Mouse (Mus musculus): Measurements from ENCODE around the gene Ambra1. TPM values are rescaled to one million over a fixed set of nuclear protein-coding genes. Genes with fewer than 3 reads are reported as not detected.

Gene Ambra1
- polyA plus RNA-seq, 1 experiment from 2014 or later, result 17.4 TPM

GRCm38 (mm10) chr2:91957096-91957495 lies 227.2 kb downstream of the Ambra1 start:
- Histone ChIP-seq H3K4me1 (peaks cover 87% of the 10 kb centered on the region), H3K36me3 (peaks cover 8% of the 10 kb centered on the region; the same call in 1 of the 2 replicates), H3K27ac (peak overlapping the region; percentile 83), H3K9me3 (no peaks in the 10 kb centered on the region), H3K27me3 (ENCODE audit: insufficient read depth, poor library complexity, severe bottlenecking) (no peaks in the 10 kb centered on the region), H3K4me3 (peak overlapping the region; percentile 31)
- peak; percentile 91 for DNase-seq (ENCODE audit: low spot score)
- 15% methylated on average over 4 of the region's 4 CpGs for WGBS

GRCm38 (mm10) chr2:91958049-91958448 lies 228.1 kb downstream of the Ambra1 start:
- H3K9me3 ChIP-seq, result no peaks in the 10 kb centered on the region
- 82% methylated on average over 8 of the region's 8 CpGs for WGBS
- peak overlapping the region; percentile 83 for H3K27ac ChIP-seq
- DNase-seq (ENCODE audit: low spot score), result no peak
- no peak overlapping the region for H3K4me3 ChIP-seq
- no peaks in the 10 kb centered on the region for H3K27me3 ChIP-seq (ENCODE audit: insufficient read depth, poor library complexity, severe bottlenecking)
- peaks cover 8% of the 10 kb centered on the region; the same call in 1 of the 2 replicates for H3K36me3 ChIP-seq
- peaks cover 96% of the 10 kb centered on the region for H3K4me1 ChIP-seq

- H3K27me3 ChIP-seq (ENCODE audit: insufficient read depth, poor library complexity, severe bottlenecking), result no peaks in the 10 kb centered on the region
- peaks cover 8% of the 10 kb centered on the region; the same call in 1 of the 2 replicates for H3K36me3 ChIP-seq
- peaks cover 95% of the 10 kb centered on the region for H3K4me1 ChIP-seq
- peak; percentile 87 for DNase-seq (ENCODE audit: low spot score)
- no peaks in the 10 kb centered on the region for H3K9me3 ChIP-seq
- 44% methylated on average over 10 of the region's 10 CpGs for WGBS
- H3K27ac ChIP-seq, result peak overlapping the region; percentile 66; the same call in 1 of the 2 replicates
- no peak overlapping the region for H3K4me3 ChIP-seq
Observed at GRCm38 (mm10) chr2:91958701-91959457, 228.9 kb downstream of the Ambra1 start.

GRCm38 (mm10) chr2:91959544-91960410 lies 229.8 kb downstream of the Ambra1 start:
- no peak for DNase-seq (ENCODE audit: low spot score)
- 80% methylated on average over 11 of the region's 11 CpGs for WGBS
- Histone ChIP-seq H3K4me3 (no peak overlapping the region), H3K36me3 (peaks cover 8% of the 10 kb centered on the region; the same call in 1 of the 2 replicates), H3K27me3 (ENCODE audit: insufficient read depth, poor library complexity, severe bottlenecking) (no peaks in the 10 kb centered on the region), H3K9me3 (no peaks in the 10 kb centered on the region), H3K27ac (peak overlapping the region; percentile 66; the same call in 1 of the 2 replicates), H3K4me1 (peaks cover 93% of the 10 kb centered on the region)

GRCm38 (mm10) chr2:91960459-91960858 lies 230.5 kb downstream of the Ambra1 start:
- Histone ChIP-seq H3K36me3 (peaks cover 8% of the 10 kb centered on the region; the same call in 1 of the 2 replicates), H3K9me3 (no peaks in the 10 kb centered on the region), H3K27me3 (ENCODE audit: insufficient read depth, poor library complexity, severe bottlenecking) (no peaks in the 10 kb centered on the region), H3K4me3 (no peak overlapping the region), H3K27ac (no peak overlapping the region), H3K4me1 (peaks cover 93% of the 10 kb centered on the region)
- WGBS, result 91% methylated on average over 5 of the region's 5 CpGs
- no peak for DNase-seq (ENCODE audit: low spot score)

GRCm38 (mm10) chr2:91961901-91962761 lies 232.2 kb downstream of the Ambra1 start:
- peak overlapping the region; percentile 93 for H3K27ac ChIP-seq
- H3K9me3 ChIP-seq, result no peaks in the 10 kb centered on the region
- 56% methylated on average over 4 of the region's 4 CpGs for WGBS
- peak overlapping the region; percentile 93 for H3K4me3 ChIP-seq
- no peak for DNase-seq (ENCODE audit: low spot score)
- H3K27me3 ChIP-seq (ENCODE audit: insufficient read depth, poor library complexity, severe bottlenecking), result no peaks in the 10 kb centered on the region
- H3K4me1 ChIP-seq, result peaks cover 82% of the 10 kb centered on the region
- peaks cover 8% of the 10 kb centered on the region; the same call in 1 of the 2 replicates for H3K36me3 ChIP-seq

GRCm38 (mm10) chr2:91962864-91963401 lies 233.0 kb downstream of the Ambra1 start:
- Histone ChIP-seq H3K27me3 (ENCODE audit: insufficient read depth, poor library complexity, severe bottlenecking) (no peaks in the 10 kb centered on the region), H3K27ac (peak overlapping the region; percentile 93), H3K4me1 (peaks cover 77% of the 10 kb centered on the region), H3K9me3 (no peaks in the 10 kb centered on the region), H3K4me3 (peak overlapping the region; percentile 93), H3K36me3 (peaks cover 8% of the 10 kb centered on the region; the same call in 1 of the 2 replicates)
- WGBS, result under 1% methylated on average over 39 of the region's 39 CpGs
- no peak for DNase-seq (ENCODE audit: low spot score)

- Histone ChIP-seq H3K4me3 (peak overlapping the region; percentile 93), H3K27me3 (ENCODE audit: insufficient read depth, poor library complexity, severe bottlenecking) (no peaks in the 10 kb centered on the region), H3K27ac (peak overlapping the region; percentile 93), H3K9me3 (no peaks in the 10 kb centered on the region), H3K36me3 (peaks cover 8% of the 10 kb centered on the region; the same call in 1 of the 2 replicates), H3K4me1 (peaks cover 79% of the 10 kb centered on the region)
- peak; percentile 96 for DNase-seq (ENCODE audit: low spot score)
- WGBS, result 0% methylated on average over 57 of the region's 57 CpGs
Observed at GRCm38 (mm10) chr2:91963443-91963932, 233.6 kb downstream of the Ambra1 start.

GRCm38 (mm10) chr2:91964610-91965204 lies 234.8 kb downstream of the Ambra1 start:
- H3K27me3 ChIP-seq (ENCODE audit: insufficient read depth, poor library complexity, severe bottlenecking), result no peaks in the 10 kb centered on the region
- peak overlapping the region; percentile 93 for H3K4me3 ChIP-seq
- peaks cover 8% of the 10 kb centered on the region; the same call in 1 of the 2 replicates for H3K36me3 ChIP-seq
- 48% methylated on average over 3 of the region's 3 CpGs for WGBS
- DNase-seq (ENCODE audit: low spot score), result no peak
- H3K27ac ChIP-seq, result peak overlapping the region; percentile 87
- peaks cover 68% of the 10 kb centered on the region for H3K4me1 ChIP-seq
- H3K9me3 ChIP-seq, result no peaks in the 10 kb centered on the region

- 3% methylated on average over 20 of the region's 20 CpGs for WGBS
- no peaks in the 10 kb centered on the region for H3K9me3 ChIP-seq
- peaks cover 61% of the 10 kb centered on the region for H3K4me1 ChIP-seq
- DNase-seq (ENCODE audit: low spot score), result no peak
- H3K27ac ChIP-seq, result peak overlapping the region; percentile 87
- 0 out of 2 replicates have a peak, but pooled peaks cover 1% of the 10 kb centered on the region for H3K36me3 ChIP-seq
- H3K27me3 ChIP-seq (ENCODE audit: insufficient read depth, poor library complexity, severe bottlenecking), result no peaks in the 10 kb centered on the region
- peak overlapping the region; percentile 93 for H3K4me3 ChIP-seq
Observed at GRCm38 (mm10) chr2:91965417-91965816, 235.5 kb downstream of the Ambra1 start.

GRCm38 (mm10) chr2:91966367-91966766 lies 236.4 kb downstream of the Ambra1 start:
- peaks cover 59% of the 10 kb centered on the region for H3K4me1 ChIP-seq
- WGBS, result 84% methylated on average over 5 of the region's 5 CpGs

More at GRCm38 (mm10) chr2:91966367-91966766, 236.4 kb downstream of the Ambra1 start:
- H3K4me3 ChIP-seq, result no peak overlapping the region
- H3K36me3 ChIP-seq, result no peaks in the 10 kb centered on the region
- no peak for DNase-seq (ENCODE audit: low spot score)
- no peaks in the 10 kb centered on the region for H3K27me3 ChIP-seq (ENCODE audit: insufficient read depth, poor library complexity, severe bottlenecking)
- H3K27ac ChIP-seq, result peak overlapping the region; percentile 17; the same call in 1 of the 2 replicates
- H3K9me3 ChIP-seq, result no peaks in the 10 kb centered on the region
